Mouse (Mus musculus) liver, embryonic 11.5 days (tissue): ENCODE data around the gene Mob3b. TPM values are rescaled to one million over a fixed set of nuclear protein-coding genes. Genes with fewer than 3 reads are reported as not detected.

Experiments
- ATAC-seq: fragments of 200-750 bp; cut with Nextera tagmentation; replicated peaks from 2 replicates; pipeline ENCODE4 v1.8.0; 2017; ENCODE audit warnings: moderate number of reproducible peaks, mild to moderate bottlenecking, moderate TSS enrichment, moderate library complexity; ENCODE audit not compliant: low FRiP score
- DNase-seq: peaks from one replicate; pipeline ENCODE4 v3.0.0-alpha.2; 2017; ENCODE audit warnings: low spot score
- H3K27ac ChIP-seq: fragments of 300-500 bp; sonication (generic); 2 replicates; pipeline ENCODE4 v1.5.1; 2014; ENCODE audit warnings: mild to moderate bottlenecking, low read depth, low read length, control low read depth
- H3K27me3 ChIP-seq: fragments of 300-500 bp; sonication (generic); replicated peaks from 2 replicates; pipeline ENCODE4 v1.6.1; 2014; ENCODE audit warnings: low read length, mixed read lengths; ENCODE audit not compliant: control insufficient read depth, insufficient read depth
- H3K36me3 ChIP-seq: fragments of 300-500 bp; sonication (generic); 2 replicates; pipeline ENCODE4 v1.6.1; 2014; ENCODE audit warnings: mild to moderate bottlenecking, low read length, moderate library complexity, mixed read lengths; ENCODE audit not compliant: control insufficient read depth, insufficient read depth
- H3K4me1 ChIP-seq: fragments of 300-500 bp; sonication (generic); replicated peaks from 2 replicates; pipeline ENCODE4 v1.6.1; 2014; ENCODE audit warnings: low read length, mixed read lengths; ENCODE audit not compliant: control insufficient read depth, insufficient read depth
- H3K4me2 ChIP-seq: fragments of 300-500 bp; sonication (generic); 2 replicates; pipeline ENCODE4 v1.6.1; 2014; ENCODE audit warnings: mild to moderate bottlenecking, control low read depth, moderate library complexity
- H3K4me3 ChIP-seq: fragments of 300-500 bp; sonication (generic); 2 replicates; pipeline ENCODE4 v1.5.1; 2014; ENCODE audit warnings: low read depth, low read length, control low read depth
- H3K9ac ChIP-seq: fragments of 300-500 bp; sonication (generic); 2 replicates; pipeline ENCODE4 v1.6.1; 2014; ENCODE audit warnings: low read depth, low read length, control low read depth
- H3K9me3 ChIP-seq: fragments of 300-500 bp; sonication (generic); 2 replicates; pipeline ENCODE4 v1.6.1; 2016; ENCODE audit warnings: low read length, inconsistent platforms, mixed read lengths; ENCODE audit not compliant: control insufficient read depth
- WGBS: fragments of 180-500 bp; shearing (Covaris S2); extraction: QIAGEN DNeasy Blood & Tissue Kit; methylation state at CpG from one replicate; pipeline ENCODE4 v1.1.7; 2014; 5-methylcytosine and 5-hydroxymethylcytosine counted together
- polyA plus RNA-seq: library from polyadenylated mRNA; unstranded; fragments of >200 nt; fragmentation: Nextera tagmentation; extraction: Ambion mirVana; gene quantifications from 2 replicates; pipeline ENCODE4 v1.2.1, GENCODE M21; 2014

Gene Mob3b
- polyA plus RNA-seq, 1 experiment from 2014 or later: 7.6 TPM

DNA sequence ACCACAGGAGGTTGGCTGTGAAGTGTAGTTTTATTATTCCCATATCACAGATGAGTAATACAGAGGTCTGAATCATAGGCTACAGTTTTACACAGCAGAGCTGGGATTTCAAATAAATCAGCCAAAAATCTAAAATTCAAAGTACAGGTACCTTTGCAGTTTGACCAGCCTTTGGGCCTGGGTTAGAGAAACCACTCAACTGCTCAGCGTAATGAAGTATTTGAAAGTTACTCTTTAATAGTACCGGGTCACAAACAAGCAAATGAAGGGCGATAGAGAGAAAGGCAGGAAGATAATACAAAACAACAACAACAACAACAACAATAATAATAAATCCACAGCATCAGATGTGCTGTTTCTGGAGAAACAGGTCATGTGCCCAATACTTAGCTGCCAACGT is 169.7 kb downstream of the Mob3b start:
- Histone ChIP-seq H3K4me1 (peaks cover 6% of the 10 kb centered on the region; the same call in 1 of the 2 replicates), H3K4me3 (no peak overlapping the region), H3K4me2 (no peak overlapping the region), H3K36me3 (no peaks in the 10 kb centered on the region), H3K9me3 (no peaks in the 10 kb centered on the region), H3K9ac (no peak overlapping the region), H3K27ac (no peak overlapping the region), H3K27me3 (no peaks in the 10 kb centered on the region)
- ATAC-seq (no peak), DNase-seq (no peak)
- 84% methylated on average over 4 of the region's 4 CpGs for WGBS

GRCm38 (mm10) chr4:34987109-34987508 is 170.2 kb downstream of the Mob3b start:
- Histone ChIP-seq H3K36me3 (no peaks in the 10 kb centered on the region), H3K27ac (peak overlapping the region; percentile 30; the same call in 1 of the 2 replicates), H3K27me3 (no peaks in the 10 kb centered on the region), H3K4me1 (peaks cover 6% of the 10 kb centered on the region; the same call in 1 of the 2 replicates), H3K4me2 (no peak overlapping the region), H3K9ac (no peak overlapping the region), H3K4me3 (no peak overlapping the region), H3K9me3 (no peaks in the 10 kb centered on the region)
- WGBS: 77% methylated on average over 12 of the region's 12 CpGs
- ATAC-seq (peak; percentile 53; the same call in 1 of the 2 replicates), DNase-seq (no peak)

DNA sequence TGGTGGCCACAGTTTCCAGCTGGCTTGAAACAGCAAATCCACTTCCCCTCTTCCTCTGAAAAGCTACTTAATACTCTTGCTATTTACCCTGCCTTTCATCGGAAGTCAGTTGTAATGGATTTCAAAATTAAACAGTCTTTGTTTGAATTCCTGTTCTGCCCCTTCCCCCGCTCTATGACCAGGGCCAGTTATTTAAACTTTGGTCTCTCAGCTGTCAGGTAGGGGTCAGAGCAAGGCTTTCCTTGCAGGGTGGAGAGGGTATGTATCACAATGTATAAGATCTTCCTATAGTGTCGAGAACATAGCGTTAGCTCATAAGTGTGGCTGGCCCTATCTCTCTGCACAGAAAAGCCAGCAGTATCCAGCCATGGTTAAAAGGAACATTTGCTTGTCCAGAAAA is 170.6 kb downstream of the Mob3b start:
- 71% methylated on average over 4 of the region's 4 CpGs for WGBS
- no peak overlapping the region for H3K4me3 ChIP-seq
- peak overlapping the region; percentile 30; the same call in 1 of the 2 replicates for H3K27ac ChIP-seq
- peak overlapping the region; percentile 8; the same call in 1 of the 2 replicates for H3K4me2 ChIP-seq
- no peak overlapping the region for H3K9ac ChIP-seq
- H3K27me3 ChIP-seq: no peaks in the 10 kb centered on the region
- no peaks in the 10 kb centered on the region for H3K36me3 ChIP-seq
- peaks cover 6% of the 10 kb centered on the region; the same call in 1 of the 2 replicates for H3K4me1 ChIP-seq
- no peaks in the 10 kb centered on the region for H3K9me3 ChIP-seq
- DNase-seq (no peak), ATAC-seq (no peak)

GRCm38 (mm10) chr4:34984377-34984776 is 172.9 kb downstream of the Mob3b start:
- H3K27ac ChIP-seq: no peak overlapping the region
- WGBS: 76% methylated on average over 4 of the region's 4 CpGs
- H3K9me3 ChIP-seq: no peaks in the 10 kb centered on the region
- no peaks in the 10 kb centered on the region for H3K27me3 ChIP-seq
- no peaks in the 10 kb centered on the region for H3K36me3 ChIP-seq
- 0 out of 2 replicates have a peak, but pooled peaks cover 2% of the 10 kb centered on the region for H3K4me1 ChIP-seq
- ATAC-seq (no peak), DNase-seq (no peak)
- no peak overlapping the region for H3K4me2 ChIP-seq
- no peak overlapping the region for H3K9ac ChIP-seq
- H3K4me3 ChIP-seq: no peak overlapping the region

- Histone ChIP-seq H3K9me3 (no peaks in the 10 kb centered on the region), H3K4me2 (no peak overlapping the region), H3K27me3 (no peaks in the 10 kb centered on the region), H3K4me3 (no peak overlapping the region), H3K4me1 (0 out of 2 replicates have a peak, but pooled peaks cover 2% of the 10 kb centered on the region), H3K27ac (no peak overlapping the region), H3K9ac (no peak overlapping the region), H3K36me3 (no peaks in the 10 kb centered on the region)
- WGBS: 67% methylated on average over 6 of the region's 6 CpGs
- DNase-seq: no peak
- ATAC-seq: no peak
These were observed 173.8 kb downstream of the Mob3b start for GRCm38 (mm10) chr4:34983511-34983910.

DNA sequence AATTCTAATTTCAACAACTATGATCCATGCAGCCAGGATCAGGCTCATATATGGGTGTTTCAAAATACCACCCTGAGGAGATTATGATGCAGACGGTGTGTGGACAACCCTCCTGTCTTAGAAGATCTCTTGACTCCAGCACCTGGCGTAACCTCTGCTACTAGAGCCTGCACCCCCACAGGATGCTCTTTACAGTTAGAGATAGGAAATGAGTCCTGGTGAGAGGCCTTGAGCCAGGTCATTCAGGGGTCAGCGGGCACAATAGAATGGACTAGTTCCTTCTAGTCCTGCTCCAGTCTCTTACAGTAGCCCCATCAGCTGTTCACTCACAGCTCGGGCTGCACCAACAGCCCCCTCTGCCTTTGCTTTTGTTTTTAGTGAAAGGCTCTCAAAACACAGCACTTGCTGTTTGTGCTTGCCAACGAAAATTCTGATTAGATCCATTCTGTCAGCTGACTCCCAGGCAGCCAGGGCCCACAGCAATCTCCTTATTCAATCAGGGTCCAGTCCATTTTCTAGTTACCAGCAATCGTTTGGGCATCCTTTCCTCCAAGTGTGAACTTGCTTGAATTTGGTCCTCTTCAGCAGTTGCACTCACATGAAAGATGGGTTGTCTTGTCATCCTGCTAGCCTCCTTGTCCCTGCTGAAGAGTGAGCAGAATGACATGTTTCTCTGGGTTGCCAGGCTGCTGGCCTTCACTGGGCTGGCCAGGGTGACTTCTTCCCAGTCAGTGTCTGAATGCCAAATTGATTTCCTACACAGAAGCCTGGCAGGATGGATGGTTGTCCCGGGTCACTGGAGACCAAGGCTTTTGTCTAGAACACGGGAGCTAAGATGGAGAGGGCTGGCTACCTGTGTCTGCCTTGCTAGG is 175.7 kb downstream of the Mob3b start:
- ATAC-seq (no peak), DNase-seq (no peak)
- H3K4me3 ChIP-seq: no peak overlapping the region
- no peaks in the 10 kb centered on the region for H3K9me3 ChIP-seq
- no peak overlapping the region for H3K4me2 ChIP-seq
- 64% methylated on average over 8 of the region's 8 CpGs for WGBS
- H3K9ac ChIP-seq: no peak overlapping the region
- H3K4me1 ChIP-seq: 0 out of 2 replicates have a peak, but pooled peaks cover 2% of the 10 kb centered on the region
- no peak overlapping the region for H3K27ac ChIP-seq
- no peaks in the 10 kb centered on the region for H3K36me3 ChIP-seq
- no peaks in the 10 kb centered on the region for H3K27me3 ChIP-seq

DNA sequence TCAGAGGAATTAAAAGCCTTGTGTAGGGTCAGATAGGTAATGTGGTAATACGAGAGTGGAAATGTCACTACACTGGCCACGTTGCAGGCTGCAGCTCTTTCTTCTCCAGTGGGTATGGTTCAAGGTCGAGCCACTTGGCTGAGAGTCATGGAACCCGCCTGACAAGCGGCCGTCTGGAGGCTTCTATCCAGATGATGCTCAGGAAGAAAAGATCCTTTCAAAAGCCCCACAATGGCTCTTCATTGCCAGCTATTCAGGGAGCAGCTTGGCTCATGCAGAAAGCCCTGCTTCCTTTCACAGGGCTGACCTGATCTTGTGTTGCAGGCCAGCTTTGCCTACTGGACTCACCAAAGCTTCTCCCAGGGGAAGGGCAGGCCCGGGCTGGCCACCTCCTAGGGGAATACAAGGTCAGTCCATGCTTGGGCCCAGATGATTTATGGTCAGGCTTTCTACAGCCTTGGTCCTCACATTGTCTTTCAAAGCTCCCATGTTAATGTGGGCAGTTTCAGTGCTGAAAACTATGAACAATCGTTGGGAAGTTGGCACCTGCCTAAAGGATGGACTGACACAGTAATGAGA is 176.7 kb downstream of the Mob3b start:
- Histone ChIP-seq H3K36me3 (no peaks in the 10 kb centered on the region), H3K27ac (no peak overlapping the region), H3K4me3 (no peak overlapping the region), H3K4me2 (no peak overlapping the region), H3K9me3 (no peaks in the 10 kb centered on the region), H3K9ac (no peak overlapping the region), H3K4me1 (no peaks in the 10 kb centered on the region), H3K27me3 (no peaks in the 10 kb centered on the region)
- WGBS: 79% methylated on average over 8 of the region's 8 CpGs
- ATAC-seq (no peak), DNase-seq (no peak)

- Histone ChIP-seq H3K36me3 (no peaks in the 10 kb centered on the region), H3K27me3 (no peaks in the 10 kb centered on the region), H3K9me3 (no peaks in the 10 kb centered on the region), H3K4me1 (no peaks in the 10 kb centered on the region), H3K27ac (no peak overlapping the region), H3K4me3 (no peak overlapping the region), H3K4me2 (no peak overlapping the region), H3K9ac (no peak overlapping the region)
- 80% methylated on average over 4 of the region's 4 CpGs for WGBS
- ATAC-seq: no peak
- no peak for DNase-seq
These were observed 180.2 kb downstream of the Mob3b start for GRCm38 (mm10) chr4:34976916-34977702.
